ENCODE assay signal across 17 mouse cellular contexts in genomic region chr10:84544841-84545610, GRCm38 (mm10). TPM values are rescaled to one million over a fixed set of nuclear protein-coding genes. Genes with fewer than 3 reads are reported as not detected.
DNase-seq lines count a peak whose midpoint lies in the region; ATAC-seq lines count a peak whose summit lies in the region.
"Had no signal": no experiment of that assay in that cellular context is flagged by ENCODE, and none has a peak within 500 bp of the region (broad histone marks: within the 10 kb centered on the region; RNA-seq: fewer than 3 reads in every experiment).

No protein-coding gene starts in this region.

- no peak overlapping the region for H3K4me2 ChIP-seq in limb, embryonic 15.5 days
- H3K4me2 ChIP-seq in stomach, embryonic 16.5 days (ENCODE audit: low read depth, low read length) = no peak overlapping the region
- no peak overlapping the region for H3K4me2 ChIP-seq in forebrain, embryonic 14.5 days (ENCODE audit: low read length)
- H3K4me2 ChIP-seq: hindbrain, embryonic 15.5 days; liver, embryonic 12.5 days had no signal

- no peak overlapping the region for H3K9ac ChIP-seq in limb, embryonic 15.5 days
- H3K9ac ChIP-seq in stomach, embryonic 16.5 days (ENCODE audit: low read length) = no peak overlapping the region
- H3K9ac ChIP-seq in forebrain, embryonic 14.5 days (ENCODE audit: low read length) = no peak overlapping the region
- H3K9ac ChIP-seq: forebrain, postnatal 0 days; hindbrain, embryonic 15.5 days; liver, embryonic 12.5 days had no signal

- ATAC-seq in limb, embryonic 15.5 days (ENCODE audit: insufficient number of reproducible peaks, low FRiP score, low TSS enrichment, low read depth) = no peak
- no peak for ATAC-seq in stomach, embryonic 16.5 days (ENCODE audit: insufficient read depth, low FRiP score)
- ATAC-seq in forebrain, embryonic 14.5 days = no peak
- ATAC-seq: forebrain, postnatal 0 days; liver, embryonic 12.5 days had no signal

- no peaks in the 10 kb centered on the region for H3K36me3 ChIP-seq in limb, embryonic 15.5 days
- no peaks in the 10 kb centered on the region for H3K36me3 ChIP-seq in limb, embryonic 10.5 days
- no peaks in the 10 kb centered on the region for H3K36me3 ChIP-seq in stomach, embryonic 16.5 days (ENCODE audit: control insufficient read depth, insufficient read depth, low read length)
- no peaks in the 10 kb centered on the region for H3K36me3 ChIP-seq in forebrain, embryonic 14.5 days (ENCODE audit: control insufficient read depth, insufficient read depth, low read length)
- H3K36me3 ChIP-seq: hindbrain, embryonic 15.5 days; liver, embryonic 12.5 days had no signal

- WGBS in limb, embryonic 15.5 days = 47% methylated on average over 7 of the region's 7 CpGs
- 60% methylated on average over 7 of the region's 7 CpGs for WGBS in limb, embryonic 10.5 days
- 34% methylated on average over 7 of the region's 7 CpGs for WGBS in stomach, embryonic 16.5 days
- 83% methylated on average over 7 of the region's 7 CpGs for WGBS in forebrain, embryonic 14.5 days

- no peaks in the 10 kb centered on the region for H3K9me3 ChIP-seq in limb, embryonic 15.5 days
- no peaks in the 10 kb centered on the region for H3K9me3 ChIP-seq in limb, embryonic 10.5 days (replicated peaks)
- no peaks in the 10 kb centered on the region for H3K9me3 ChIP-seq in stomach, embryonic 16.5 days (replicated peaks; ENCODE audit: control insufficient read depth, low read length)
- H3K9me3 ChIP-seq in forebrain, embryonic 14.5 days (replicated peaks; ENCODE audit: control insufficient read depth, low read length) = no peaks in the 10 kb centered on the region
- H3K9me3 ChIP-seq: hindbrain, embryonic 15.5 days; liver, embryonic 12.5 days had no signal

- H3K4me3 ChIP-seq in limb, embryonic 15.5 days = no peak overlapping the region
- no peak overlapping the region for H3K4me3 ChIP-seq in limb, embryonic 10.5 days
- no peak overlapping the region for H3K4me3 ChIP-seq in stomach, embryonic 16.5 days (replicated peaks; ENCODE audit: low read length)
- no peak overlapping the region for H3K4me3 ChIP-seq in forebrain, embryonic 14.5 days (ENCODE audit: low read depth, low read length)
- H3K4me3 ChIP-seq: heart, adult 2 months; hindbrain, embryonic 15.5 days; layer of hippocampus, adult 2 months; liver, embryonic 12.5 days had no signal

- peak; percentile 40 for DNase-seq in gastrocnemius, adult 18-20 months (ENCODE audit: low spot score)
- no peak for DNase-seq in gastrocnemius, postnatal 36 days
- no peak for DNase-seq in limb, embryonic 10.5 days (ENCODE audit: low spot score)
- DNase-seq in adrenal gland, postnatal 36 days = peak; percentile 63 to 71
- DNase-seq in forebrain, embryonic 14.5 days (ENCODE audit: low spot score) = no peak
- no peak for DNase-seq in spleen, postnatal 10 days (ENCODE audit: low spot score in 2 of 2)
- DNase-seq: cerebellum, adult 2 months; forebrain, postnatal 0 days; lung, postnatal 10 days; right cerebral cortex, postnatal 14 days; thymus, postnatal 36 days had no signal

- H3K27ac ChIP-seq in limb, embryonic 15.5 days = peak overlapping the region; percentile 30; the same call in 1 of the 2 replicates
- H3K27ac ChIP-seq in limb, embryonic 10.5 days = no peak overlapping the region
- peak overlapping the region; percentile 77 for H3K27ac ChIP-seq in stomach, embryonic 16.5 days (ENCODE audit: low read length)
- H3K27ac ChIP-seq in forebrain, embryonic 14.5 days (ENCODE audit: low read depth, low read length) = no peak overlapping the region
- H3K27ac ChIP-seq: heart, adult 2 months; hindbrain, embryonic 15.5 days; layer of hippocampus, adult 2 months; liver, embryonic 12.5 days had no signal

- H3K4me1 ChIP-seq in limb, embryonic 15.5 days = peaks cover 3% of the 10 kb centered on the region; the same call in 1 of the 2 replicates
- H3K4me1 ChIP-seq in limb, embryonic 10.5 days = peaks cover 15% of the 10 kb centered on the region
- 0 out of 2 replicates have a peak, but pooled peaks cover 12% of the 10 kb centered on the region for H3K4me1 ChIP-seq in stomach, embryonic 16.5 days (ENCODE audit: control insufficient read depth, insufficient read depth, low read length)
- H3K4me1 ChIP-seq in forebrain, embryonic 14.5 days (ENCODE audit: control insufficient read depth, insufficient read depth, low read length) = no peaks in the 10 kb centered on the region
- H3K4me1 ChIP-seq: hindbrain, embryonic 15.5 days had no signal

- no peaks in the 10 kb centered on the region for H3K27me3 ChIP-seq in limb, embryonic 15.5 days
- H3K27me3 ChIP-seq in limb, embryonic 10.5 days (ENCODE audit: low read depth, poor library complexity, severe bottlenecking) = no peaks in the 10 kb centered on the region
- no peaks in the 10 kb centered on the region for H3K27me3 ChIP-seq in stomach, embryonic 16.5 days (ENCODE audit: control insufficient read depth, insufficient read depth, low read length)
- no peaks in the 10 kb centered on the region for H3K27me3 ChIP-seq in forebrain, embryonic 14.5 days (replicated peaks; ENCODE audit: control insufficient read depth, insufficient read depth, low read length)
- H3K27me3 ChIP-seq: hindbrain, embryonic 15.5 days had no signal

- intact Hi-C loops in gastrocnemius, postnatal 36 days (cut with DNase I) = no loop called here

RNA-seq across cellular contexts. Expression of gene Ckap4, which starts 11.2 kb away (rescaled TPM):
- total RNA-seq in gastrocnemius, adult 18-20 months (2021) = 1 to 10 TPM; 5.7 to 8.4 TPM
- 10 to 100 TPM; 12.7 to 13.8 TPM for total RNA-seq in gastrocnemius, postnatal 36 days (2021)
- polyA plus RNA-seq in limb, embryonic 15.5 days (2015; fragmentation: Nextera tagmentation; extraction: Ambion mirVana) = 130 and 162 TPM in 2 replicates
- 53.6 and 63.3 TPM in 2 replicates for polyA plus RNA-seq in limb, embryonic 10.5 days (2016; fragmentation: Nextera tagmentation; extraction: Ambion mirVana)
- total RNA-seq in adrenal gland, postnatal 36 days (2021) = 10 to 100 TPM; 47.1 to 59.6 TPM
- 30.8 and 36.0 TPM in 2 replicates for polyA plus RNA-seq in stomach, embryonic 16.5 days (2015; fragmentation: Nextera tagmentation; extraction: Ambion mirVana)
- polyA plus RNA-seq in forebrain, embryonic 14.5 days (2014; fragmentation: Nextera tagmentation; extraction: Ambion mirVana) = 40.1 TPM in 2 replicates

RNA-seq across cellular contexts. Expression of gene Tcp11l2, which starts 31.4 kb away (rescaled TPM):
- total RNA-seq in gastrocnemius, adult 18-20 months (2021) = 10 to 100 TPM; 35.9 to 52.2 TPM
- total RNA-seq in gastrocnemius, postnatal 36 days (2021) = 10 to 100 TPM; 55.9 to 65.8 TPM
- 25.0 and 29.4 TPM in 2 replicates for polyA plus RNA-seq in limb, embryonic 15.5 days (2015; fragmentation: Nextera tagmentation; extraction: Ambion mirVana)
- 1.2 and 4.2 TPM in 2 replicates for polyA plus RNA-seq in limb, embryonic 10.5 days (2016; fragmentation: Nextera tagmentation; extraction: Ambion mirVana)
- total RNA-seq in adrenal gland, postnatal 36 days (2021) = 10 to 100 TPM; 48.0 to 55.3 TPM
- polyA plus RNA-seq in stomach, embryonic 16.5 days (2015; fragmentation: Nextera tagmentation; extraction: Ambion mirVana) = 25.7 and 28.9 TPM in 2 replicates
- 25.1 and 33.3 TPM in 2 replicates for polyA plus RNA-seq in forebrain, embryonic 14.5 days (2014; fragmentation: Nextera tagmentation; extraction: Ambion mirVana)

Comparison
In these comparisons a context has a peak if more than half of its experiments do, and no peak if none do; other contexts are left out.
1. DNase-seq: peak in gastrocnemius, adult 18-20 months (single experiment) and adrenal gland, postnatal 36 days (2 of 2); none in gastrocnemius, postnatal 36 days (0 of 2), limb, embryonic 10.5 days (single experiment), forebrain, embryonic 14.5 days (single experiment) and spleen, postnatal 10 days (0 of 2).
2. H3K27ac ChIP-seq: peak in limb, embryonic 15.5 days (single experiment) and stomach, embryonic 16.5 days (single experiment); none in limb, embryonic 10.5 days (single experiment) and forebrain, embryonic 14.5 days (single experiment).